Mouse (Mus musculus) cerebellum, adult 2 months (tissue): ENCODE measurements around the gene Bst1. TPM values are rescaled to one million over a fixed set of nuclear protein-coding genes. Genes with fewer than 3 reads are reported as not detected.

Experiments used
- DNase-seq, 2 experiments: peaks; one replicate each; pipeline ENCODE4 v3.0.0; 2021
- H3K27ac ChIP-seq: fragments of 200-500 bp; 2 replicates; pipeline ENCODE4 v1.5.1; 2012; ENCODE audit warnings: low read length, control low read depth, inconsistent platforms; ENCODE audit not compliant: insufficient read depth
- H3K27me3 ChIP-seq: fragments of 200-500 bp; 2 replicates; pipeline ENCODE4 v1.6.1; 2012; ENCODE audit warnings: inconsistent platforms, mild to moderate bottlenecking, low read length, moderate library complexity; ENCODE audit not compliant: control insufficient read depth, insufficient read depth
- H3K4me1 ChIP-seq: fragments of 200-500 bp; 2 replicates; pipeline ENCODE4 v1.6.1; 2011; ENCODE audit warnings: low read length; ENCODE audit not compliant: control insufficient read depth, insufficient read depth
- H3K4me3 ChIP-seq: fragments of 200-500 bp; replicated peaks from 2 replicates; pipeline ENCODE3; 2011; ENCODE audit warnings: mild to moderate bottlenecking, low read depth, low read length, control low read depth; ENCODE audit not compliant: insufficient read depth
- CTCF ChIP-seq: fragments of 200-500 bp; IDR thresholded peaks from 2 replicates; pipeline ENCODE4 v1.5.1; 2011; ENCODE audit warnings: low read depth, mild to moderate bottlenecking, control low read depth, low read length, moderate library complexity, borderline replicate concordance; ENCODE audit not compliant: insufficient read depth
- POLR2A ChIP-seq: fragments of 200-500 bp; IDR thresholded peaks from 2 replicates; pipeline ENCODE4 v1.6.1; 2011; ENCODE audit warnings: low read length, control low read depth, borderline replicate concordance; ENCODE audit not compliant: insufficient read depth
- WGBS: fragments of 180-500 bp; shearing (Covaris S2); methylation state at CpG from one replicate; pipeline ENCODE4 v1.1.7; 2018; 5-methylcytosine and 5-hydroxymethylcytosine counted together
- polyA plus RNA-seq: library from polyadenylated mRNA; depleted of rRNA; stranded (reverse); fragments of >200 nt; gene quantifications from 2 replicates; pipeline ENCODE4 v1.2.3, GENCODE M21; 2012

Gene Bst1
- polyA plus RNA-seq, 1 experiment = 0.28 TPM

- H3K27me3 ChIP-seq = no peaks in the 10 kb centered on the region
- H3K4me1 ChIP-seq = no peaks in the 10 kb centered on the region
- WGBS = 32% methylated on average over 1 of the region's 1 CpGs
- H3K4me3 ChIP-seq = no peak overlapping the region
- no peak overlapping the region for H3K27ac ChIP-seq
- TF ChIP-seq CTCF (no peak), POLR2A (no peak)
- DNase-seq = no peak
Observed at GRCm38 (mm10) chr5:43815769-43816168, 2.9 kb upstream of the Bst1 start.

GRCm38 (mm10) chr5:43820785-43821184 lies 2.1 kb downstream of the Bst1 start:
- Histone ChIP-seq H3K4me3 (no peak overlapping the region), H3K27me3 (no peaks in the 10 kb centered on the region), H3K4me1 (no peaks in the 10 kb centered on the region), H3K27ac (no peak overlapping the region)
- WGBS = 93% methylated on average over 11 of the region's 11 CpGs
- no peak for DNase-seq
- TF ChIP-seq POLR2A (no peak), CTCF (no peak)

- DNase-seq = no peak
Observed at GRCm38 (mm10) chr5:43821538-43821937, 2.9 kb downstream of the Bst1 start, which contains the start of gene Fbxl5. TSS of gene Fbxl5 (minus strand) at chr5:43821638.

GRCm38 (mm10) chr5:43822199-43822598 lies 3.5 kb downstream of the Bst1 start:
- WGBS = 79% methylated on average over 8 of the region's 8 CpGs
- DNase-seq = no peak
- TF ChIP-seq POLR2A (no peak), CTCF (no peak)
- no peaks in the 10 kb centered on the region for H3K27me3 ChIP-seq
- H3K4me1 ChIP-seq = no peaks in the 10 kb centered on the region
- H3K4me3 ChIP-seq = no peak overlapping the region
- no peak overlapping the region for H3K27ac ChIP-seq

More at GRCm38 (mm10) chr5:43821538-43821937, 2.9 kb downstream of the Bst1 start, which contains the start of gene Fbxl5:
- Histone ChIP-seq H3K4me3 (no peak within 1 kb of the TSS), H3K27ac (no peak within 1 kb of the TSS), H3K27me3 (no peaks in the 10 kb centered on the region), H3K4me1 (no peaks in the 10 kb centered on the region)
- WGBS = 87% methylated on average over 19 of the region's 19 CpGs
- TF ChIP-seq POLR2A (no peak), CTCF (no peak)

GRCm38 (mm10) chr5:43822824-43823223 lies 4.1 kb downstream of the Bst1 start:
- Histone ChIP-seq H3K27ac (no peak overlapping the region), H3K4me1 (no peaks in the 10 kb centered on the region), H3K4me3 (no peak overlapping the region), H3K27me3 (no peaks in the 10 kb centered on the region)
- no peak for TF ChIP-seq POLR2A
- TF ChIP-seq CTCF = no peak
- WGBS = 75% methylated on average over 3 of the region's 3 CpGs
- DNase-seq = no peak

- Histone ChIP-seq H3K4me1 (no peaks in the 10 kb centered on the region), H3K27me3 (no peaks in the 10 kb centered on the region), H3K4me3 (no peak overlapping the region), H3K27ac (no peak overlapping the region)
- 86% methylated on average over 3 of the region's 3 CpGs for WGBS
- TF ChIP-seq POLR2A (no peak), CTCF (no peak)
- no peak for DNase-seq
Observed at GRCm38 (mm10) chr5:43824580-43824979, 5.9 kb downstream of the Bst1 start.

GRCm38 (mm10) chr5:43826883-43827282 lies 8.2 kb downstream of the Bst1 start:
- 61% methylated on average over 2 of the region's 2 CpGs for WGBS
- H3K4me1 ChIP-seq = no peaks in the 10 kb centered on the region

GRCm38 (mm10) chr5:43827366-43827765 lies 8.7 kb downstream of the Bst1 start:
- no peak overlapping the region for H3K4me3 ChIP-seq
- TF ChIP-seq CTCF = no peak
- TF ChIP-seq POLR2A = no peak
- DNase-seq = no peak
- 87% methylated on average over 9 of the region's 9 CpGs for WGBS
- H3K27ac ChIP-seq = no peak overlapping the region
- no peaks in the 10 kb centered on the region for H3K4me1 ChIP-seq
- H3K27me3 ChIP-seq = no peaks in the 10 kb centered on the region

More at GRCm38 (mm10) chr5:43826883-43827282, 8.2 kb downstream of the Bst1 start:
- Histone ChIP-seq H3K27me3 (no peaks in the 10 kb centered on the region), H3K4me3 (no peak overlapping the region), H3K27ac (no peak overlapping the region)
- DNase-seq = no peak
- TF ChIP-seq POLR2A (no peak), CTCF (no peak)

GRCm38 (mm10) chr5:43836590-43836989 lies 17.9 kb downstream of the Bst1 start:
- WGBS = 42% methylated on average over 7 of the region's 7 CpGs
- no peak overlapping the region for H3K4me3 ChIP-seq

More at GRCm38 (mm10) chr5:43836590-43836989, 17.9 kb downstream of the Bst1 start:
- H3K27ac ChIP-seq = no peak overlapping the region
- DNase-seq = peak; percentile 14 to 48
- no peak for TF ChIP-seq POLR2A
- TF ChIP-seq CTCF = no peak
- H3K27me3 ChIP-seq = no peaks in the 10 kb centered on the region
- peaks cover 3% of the 10 kb centered on the region; the same call in 1 of the 2 replicates for H3K4me1 ChIP-seq
